Mouse (Mus musculus) neutrophil, adult 5-6 weeks (primary cell): ENCODE data around the gene Fbxl2. TPM values are rescaled to one million over a fixed set of nuclear protein-coding genes. Genes with fewer than 3 reads are reported as not detected.
"Not testable (repeated sequence)": the region's sequence is repeated elsewhere in the genome, so short reads cannot be mapped to it uniquely, and the experiment has no call there.

Experiments
- ATAC-seq: fragments of 151-379, 151-347 bp; 2 replicates; pipeline ENCODE4 v1.8.0; 2017; ENCODE audit warnings: mild to moderate bottlenecking, moderate TSS enrichment; ENCODE audit not compliant: insufficient number of reproducible peaks, poor library complexity, low FRiP score, severe bottlenecking; ENCODE audit errors: extremely low read depth
- total RNA-seq: library from RNA; stranded (forward); fragments of 200-1000 nt; gene quantifications from 2 replicates; pipeline ENCODE4 v1.2.3, GENCODE M21; 2017

Fbxl2 gene
- 1.2 TPM in 2 replicates for total RNA-seq

DNA sequence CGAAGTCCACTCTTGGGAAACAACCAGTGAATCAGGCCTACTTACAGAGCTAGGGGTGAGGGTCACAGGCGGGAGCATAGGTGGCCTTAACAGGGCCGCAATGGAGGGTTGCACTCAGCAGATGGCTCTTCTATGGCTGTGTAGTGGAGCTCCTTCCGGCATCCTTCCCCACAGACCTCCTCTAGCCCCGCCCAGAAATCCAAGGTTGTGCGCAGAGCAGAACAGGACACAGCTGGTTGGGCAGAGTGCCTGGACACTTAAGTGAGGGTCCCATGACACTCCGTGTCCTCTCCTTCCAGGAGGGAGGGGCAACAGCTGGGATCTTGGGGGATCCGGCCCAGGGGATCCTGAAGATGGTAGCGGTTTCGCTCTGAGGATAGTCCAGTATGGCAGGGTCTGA is at the start of gene Fbxl2:
TSS of gene Fbxl2 (minus strand) at position 164 of the 400 bp plus-strand sequence.
- no peak for ATAC-seq

DNA sequence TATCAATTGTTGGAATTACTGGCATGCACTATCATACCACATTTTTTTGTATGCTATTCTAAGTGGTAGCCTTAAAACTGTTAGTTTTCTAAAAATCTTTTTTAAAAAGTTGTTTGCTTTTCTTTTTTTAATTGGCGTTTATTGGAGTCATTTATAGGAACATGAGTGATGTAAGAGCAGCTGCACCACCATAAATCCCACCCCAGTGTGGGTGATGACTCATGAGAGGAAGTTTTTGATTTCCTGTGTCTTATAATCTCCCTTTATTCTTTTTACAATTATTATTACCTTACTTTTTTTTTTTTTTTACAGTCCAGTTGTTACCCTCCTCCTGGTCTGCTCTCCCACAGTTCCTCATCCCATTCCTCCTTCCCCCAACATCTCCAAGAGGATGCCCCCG is 48.9 kb upstream of the Fbxl2 start:
- ATAC-seq: no peak

DNA sequence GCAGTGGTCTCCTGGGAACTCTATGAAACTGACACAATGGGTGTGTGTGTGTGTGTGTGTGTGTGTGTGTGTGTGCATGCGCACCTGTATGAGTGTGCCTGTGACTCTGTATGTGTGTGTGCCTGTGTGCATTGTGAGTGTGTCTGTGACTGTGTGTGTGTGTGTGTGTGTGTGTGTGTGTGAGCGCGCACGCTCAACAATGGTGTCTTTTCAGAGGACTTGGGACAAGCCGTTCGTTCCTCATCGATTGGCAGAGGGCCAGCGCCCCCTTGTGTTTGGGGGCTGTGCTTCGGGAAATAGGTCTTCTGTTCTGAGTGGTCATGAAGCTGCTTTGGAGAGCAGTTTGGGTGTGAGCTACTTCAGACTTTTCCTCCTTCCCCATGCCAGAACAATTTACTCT is 46.2 kb upstream of the Fbxl2 start:
- not testable (repeated sequence) for ATAC-seq

DNA sequence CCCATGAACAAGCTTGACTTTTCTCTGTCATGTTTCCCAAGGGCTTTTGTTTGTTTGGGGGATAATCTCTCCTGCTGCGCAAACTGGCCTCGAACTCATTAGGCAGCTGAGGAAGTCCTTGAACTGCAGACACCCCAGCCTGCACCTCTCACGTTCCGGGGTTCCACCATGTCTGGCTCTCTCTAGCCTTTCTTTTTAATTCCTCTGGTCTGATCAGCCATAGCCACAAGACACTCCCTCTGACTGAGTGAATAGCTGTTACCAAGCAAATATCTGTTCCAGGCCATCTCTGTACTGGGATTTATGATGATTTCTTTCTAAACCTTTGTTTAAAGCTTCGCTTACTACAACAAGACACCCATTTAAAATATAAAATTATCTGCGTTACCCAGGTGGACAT is 42.9 kb upstream of the Fbxl2 start:
- not testable (repeated sequence) for ATAC-seq

DNA sequence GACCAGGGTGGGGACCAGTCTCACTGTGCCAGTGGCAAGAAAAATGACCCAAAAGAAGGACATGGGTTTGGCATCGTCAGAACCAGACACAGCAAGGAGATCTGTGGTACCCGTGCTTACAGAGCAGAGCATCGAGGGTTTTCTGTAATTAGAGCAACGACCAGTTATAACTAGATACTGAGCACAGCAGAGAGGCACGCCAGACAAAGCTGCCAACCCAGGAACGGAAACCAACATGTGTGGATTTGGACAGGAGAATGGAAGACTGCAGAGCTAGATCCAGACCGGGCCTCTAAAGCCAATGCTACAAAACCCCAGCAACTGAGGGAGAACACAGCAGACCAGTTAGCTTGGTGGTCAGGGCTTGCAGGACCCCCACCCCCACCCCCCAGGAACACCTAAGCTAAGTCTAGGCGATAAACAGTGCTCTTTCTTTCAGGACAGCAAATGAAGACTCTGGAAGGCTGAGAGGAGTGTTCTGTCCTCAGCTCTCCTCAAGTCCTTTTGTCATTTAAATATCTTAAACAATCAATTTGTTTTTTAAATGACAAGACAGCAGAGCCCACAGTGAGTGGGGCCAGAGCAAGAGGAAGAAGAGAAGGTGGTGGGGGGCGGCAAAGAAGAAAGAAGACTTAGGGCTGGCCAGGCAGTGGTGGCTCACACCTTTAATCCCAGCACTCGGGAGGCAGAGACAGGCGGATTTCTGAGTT is 41.3 kb upstream of the Fbxl2 start:
- no peak for ATAC-seq

DNA sequence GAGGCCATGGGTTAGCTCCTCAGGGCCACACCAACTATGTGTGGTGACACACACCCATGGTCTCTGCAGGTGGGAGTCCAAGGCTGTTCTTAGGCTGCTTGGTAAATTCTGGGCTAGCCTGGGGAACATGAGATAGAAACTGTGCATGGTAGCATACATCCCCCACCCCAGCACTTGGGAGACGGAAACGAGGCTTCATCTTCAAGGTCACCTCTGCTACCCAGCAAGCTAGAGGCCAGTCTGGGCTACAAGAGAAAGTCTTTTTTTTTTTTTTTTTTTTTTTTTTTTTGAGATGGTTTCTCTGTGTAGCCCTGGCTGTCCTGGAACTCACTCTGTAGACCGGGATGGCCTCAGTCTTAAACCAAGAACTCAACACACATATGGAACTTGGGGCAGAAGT is 40.4 kb upstream of the Fbxl2 start:
- ATAC-seq: no peak

DNA sequence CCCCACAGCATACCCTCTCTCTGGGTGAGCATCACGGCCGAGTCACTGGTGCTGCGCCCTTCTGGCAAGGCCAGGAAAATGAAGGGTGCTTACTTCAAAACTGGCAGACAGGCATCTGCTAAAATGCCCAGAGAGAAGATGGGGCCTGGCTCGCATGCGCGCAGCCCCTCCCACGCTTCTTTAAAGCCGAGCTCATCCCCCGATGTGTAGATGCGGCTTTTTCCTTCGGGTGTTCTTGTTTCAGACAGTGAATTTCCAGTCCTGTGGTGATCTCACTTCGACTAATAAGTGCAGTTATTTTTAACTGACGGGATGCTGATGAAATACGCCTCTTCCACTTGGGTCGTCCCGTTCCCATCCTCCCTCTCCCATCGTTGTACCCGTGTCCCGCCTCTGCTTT is 27.7 kb upstream of the Fbxl2 start:
- no peak for ATAC-seq

DNA sequence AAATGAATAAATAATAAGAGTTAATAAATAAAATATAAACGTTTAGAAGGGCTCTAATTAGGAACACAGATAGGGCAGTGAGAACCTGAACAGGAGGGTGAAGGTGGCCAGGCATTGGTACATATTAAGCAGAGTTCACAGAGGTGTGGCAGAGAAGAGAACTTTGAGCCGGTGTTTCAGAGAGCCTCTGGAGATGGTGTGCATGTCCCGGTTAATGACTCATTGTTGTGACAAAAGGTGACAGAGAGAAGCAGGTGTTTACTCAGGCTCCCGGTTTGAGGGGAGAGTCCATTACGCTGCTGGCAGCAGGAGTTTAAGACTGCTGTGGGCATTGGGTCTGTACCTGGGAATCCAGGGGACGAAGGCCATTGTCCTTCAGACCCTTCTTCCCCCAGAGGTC is 23.4 kb upstream of the Fbxl2 start:
- no peak for ATAC-seq

GRCm38 (mm10) chr9:114068494-114069053 is 22.6 kb upstream of the Fbxl2 start:
- ATAC-seq: no peak

- ATAC-seq: no peak
These were observed 11.3 kb upstream of the Fbxl2 start, which contains the start of gene Susd5 for GRCm38 (mm10) chr9:114057090-114057796. TSS of gene Susd5 (plus strand) at chr9:114057140.

DNA sequence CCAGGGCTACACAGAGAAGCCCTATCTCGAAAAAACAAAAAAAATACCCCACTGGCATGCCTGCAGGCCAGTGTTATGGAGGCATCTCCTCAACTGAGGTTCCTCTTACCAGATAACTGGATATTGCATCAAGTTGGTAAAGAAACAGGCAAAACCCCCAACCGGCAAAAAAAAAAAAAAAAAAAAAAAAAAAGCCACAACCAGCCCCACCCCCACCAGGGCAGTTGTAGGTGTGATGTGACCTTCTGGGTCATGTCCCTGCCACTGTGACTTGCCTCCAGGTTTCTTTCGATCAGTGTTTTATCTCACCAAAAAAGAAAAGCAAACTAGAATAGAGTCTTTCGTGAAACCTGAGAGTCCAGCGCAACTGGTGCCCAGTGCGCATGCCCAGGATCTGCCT is 6.9 kb upstream of the Fbxl2 start:
- no peak for ATAC-seq

- no peak for ATAC-seq
These were observed 6.0 kb upstream of the Fbxl2 start for GRCm38 (mm10) chr9:114052031-114052430.

DNA sequence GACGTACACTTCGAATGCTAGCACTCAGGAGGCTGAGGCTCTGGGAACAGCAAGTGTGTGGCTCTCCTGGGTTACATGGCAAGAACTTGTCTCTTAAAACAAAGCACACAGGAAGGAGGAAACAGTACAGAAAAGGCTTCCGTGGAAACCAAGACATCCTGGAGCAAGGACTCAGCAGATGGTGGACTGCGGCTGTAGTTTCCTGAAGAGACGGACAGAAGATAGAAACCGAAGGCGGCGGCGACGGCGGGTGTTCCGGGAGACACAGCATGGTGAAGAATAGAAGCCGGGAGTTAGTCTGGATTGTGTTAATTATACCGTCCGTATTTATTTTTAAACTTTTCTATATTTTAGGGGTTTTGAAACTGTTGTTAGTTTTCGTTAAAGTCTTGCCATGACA is 4.8 kb upstream of the Fbxl2 start:
- no peak for ATAC-seq

DNA sequence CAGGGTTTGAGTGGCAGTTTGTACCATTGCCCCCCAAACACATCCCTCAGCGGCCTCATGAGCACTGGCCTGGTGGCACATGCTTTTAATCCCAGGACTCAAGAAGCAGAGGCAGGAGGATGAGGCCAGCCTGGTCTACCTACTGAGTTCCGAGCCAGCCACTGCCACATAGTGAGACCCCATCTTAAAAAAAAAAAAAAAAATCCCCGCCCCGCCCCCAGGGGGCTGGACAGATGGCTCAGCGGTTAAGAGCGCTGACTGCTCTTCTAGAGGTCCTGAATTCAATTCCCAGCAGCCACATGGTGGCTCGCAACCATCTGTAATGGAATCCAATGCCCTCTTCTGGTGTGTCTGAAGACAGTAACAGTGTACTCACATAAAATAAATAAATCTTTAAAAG is 4.1 kb upstream of the Fbxl2 start:
- no peak for ATAC-seq

GRCm38 (mm10) chr9:114046676-114047075 is 685 bp upstream of the Fbxl2 start:
- no peak for ATAC-seq

GRCm38 (mm10) chr9:114044446-114044845 is 1.5 kb downstream of the Fbxl2 start:
- no peak for ATAC-seq

GRCm38 (mm10) chr9:114042490-114042889 is 3.5 kb downstream of the Fbxl2 start:
- ATAC-seq: no peak

GRCm38 (mm10) chr9:114040945-114041344 is 5.0 kb downstream of the Fbxl2 start:
- no peak for ATAC-seq

DNA sequence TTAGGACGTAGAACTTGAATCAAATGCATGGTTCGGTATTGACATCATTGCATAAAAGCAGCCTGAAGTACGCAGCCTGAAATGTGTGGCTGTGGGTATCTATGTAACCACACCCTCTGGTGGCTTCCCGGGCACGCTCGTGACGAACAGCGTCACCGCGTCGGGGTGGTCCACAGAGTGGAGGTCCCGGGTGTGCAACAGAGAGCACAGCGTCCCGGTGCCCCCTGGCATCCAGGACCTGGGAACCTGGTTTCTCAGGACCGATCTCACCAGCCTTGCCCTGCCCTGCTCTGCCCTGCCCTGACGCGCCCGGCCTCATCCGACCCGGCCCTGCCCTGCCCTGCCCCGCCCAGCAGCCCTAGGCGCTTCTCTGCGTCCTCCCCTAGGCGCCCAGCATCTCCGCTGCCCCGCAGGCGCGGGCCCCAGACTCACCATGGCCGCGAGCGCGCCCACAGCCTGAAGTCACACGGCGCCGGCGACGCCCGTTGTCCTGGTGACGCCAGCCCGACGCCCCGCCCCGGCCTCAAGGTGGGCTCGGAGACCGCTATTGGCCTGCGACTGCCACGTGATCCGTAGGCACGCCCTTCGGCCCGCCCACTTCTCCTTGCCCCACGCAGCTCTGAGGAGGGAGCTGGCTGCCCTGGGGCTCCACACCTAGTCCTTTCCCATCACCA is 19.6 kb downstream of the Fbxl2 start:
- ATAC-seq: 0 out of 2 replicates have a peak, but pooled peaks have one; percentile 19

DNA sequence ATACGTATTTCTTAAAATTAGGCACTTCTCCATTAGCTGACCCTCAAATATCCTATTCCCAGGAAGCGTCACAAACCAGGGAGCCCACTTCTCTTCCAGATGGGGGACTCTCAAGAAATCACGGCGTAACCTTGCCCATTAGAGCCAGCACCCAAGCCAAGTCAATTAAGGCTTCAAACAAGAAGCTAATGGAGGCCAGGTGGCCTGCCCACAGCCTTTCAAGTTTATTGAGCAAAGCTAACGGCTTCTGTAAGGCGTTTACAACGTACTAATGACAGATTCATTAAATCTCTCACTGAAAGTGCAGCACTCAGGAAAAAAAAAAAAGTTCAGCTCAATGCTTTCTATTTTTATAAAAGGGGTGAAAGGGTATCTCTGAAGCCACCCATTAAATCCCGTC is 20.1 kb downstream of the Fbxl2 start:
- no peak for ATAC-seq
